Mouse (Mus musculus): ENCODE results near the gene Celsr2. TPM values are rescaled to one million over a fixed set of nuclear protein-coding genes. Genes with fewer than 3 reads are reported as not detected.

The Celsr2 gene
- polyA plus RNA-seq (2014; fragmentation: Nextera tagmentation; extraction: Ambion mirVana) = 38.4 and 39.9 TPM in 2 replicates

DNA sequence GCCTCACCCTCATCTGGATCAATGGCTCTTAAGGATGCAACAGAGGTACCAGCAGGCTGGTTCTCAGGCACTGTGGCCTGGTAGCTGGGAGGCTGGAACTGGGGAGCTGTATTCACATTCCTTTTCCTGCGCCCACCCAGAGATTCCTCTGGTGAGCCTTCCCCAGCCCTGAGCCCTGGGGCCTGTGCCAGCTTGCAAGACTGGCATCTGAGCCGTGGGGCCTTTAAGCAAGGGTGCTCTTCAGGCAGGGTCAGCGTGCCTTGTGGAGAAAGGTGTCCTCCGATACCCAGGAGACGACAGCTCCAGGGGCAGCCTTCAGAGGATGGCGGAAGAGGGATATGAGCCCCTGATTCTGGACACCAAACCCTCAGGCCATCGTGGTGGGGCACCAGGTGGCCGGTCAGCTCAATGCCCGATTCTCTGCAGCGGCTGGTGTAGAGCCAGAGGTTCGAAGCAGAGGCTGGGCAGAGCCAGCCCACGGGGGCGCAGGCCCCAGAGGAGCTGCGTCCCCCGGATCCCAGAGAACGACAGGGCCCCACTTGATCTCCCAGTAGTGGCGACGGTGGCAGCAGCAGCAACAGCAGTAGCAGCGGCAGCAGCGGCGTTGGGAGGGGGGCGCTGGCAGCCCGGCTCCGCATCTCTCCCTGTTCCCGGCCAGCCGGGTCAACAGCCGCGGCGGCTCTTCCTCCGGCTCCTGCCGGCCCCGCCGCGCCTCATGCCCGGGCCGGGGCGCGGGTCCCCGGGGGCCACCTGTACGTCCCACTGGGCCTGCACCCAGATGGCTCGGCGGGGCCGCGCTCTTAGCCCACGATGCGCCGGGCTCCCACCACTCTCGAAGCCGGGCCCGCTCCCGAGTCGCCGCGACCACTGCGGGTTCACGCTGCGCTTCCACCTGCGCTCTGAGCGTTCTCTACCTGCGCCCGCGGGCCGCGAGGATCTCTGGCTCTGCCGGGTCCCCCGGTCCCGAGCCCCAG, at the start of gene Celsr2:
TSS of gene Celsr2 (minus strand) at position 696 of the 974 bp plus-strand sequence.
- DNase-seq (ENCODE audit: low spot score) = peak; percentile 56
- Histone ChIP-seq H3K27me3 (replicated peaks; ENCODE audit: control insufficient read depth, insufficient read depth, low read length) (no peaks in the 10 kb centered on the region), H3K4me1 (ENCODE audit: control insufficient read depth, insufficient read depth, low read length) (peaks cover 29% of the 10 kb centered on the region), H3K9me3 (replicated peaks; ENCODE audit: control insufficient read depth, low read length) (peaks cover 7% of the 10 kb centered on the region), H3K4me2 (ENCODE audit: low read length) (peak within 1 kb of the TSS; percentile 86), H3K4me3 (ENCODE audit: low read depth, low read length) (peak within 1 kb of the TSS; percentile 95), H3K9ac (ENCODE audit: low read length) (peak within 1 kb of the TSS; percentile 98), H3K36me3 (ENCODE audit: control insufficient read depth, insufficient read depth, low read length) (peaks cover 29% of the 10 kb centered on the region), H3K27ac (ENCODE audit: low read depth, low read length) (peak within 1 kb of the TSS; percentile 94)
- peak; percentile 42 for ATAC-seq
- 3% methylated on average over 61 of the region's 67 CpGs for WGBS

DNA sequence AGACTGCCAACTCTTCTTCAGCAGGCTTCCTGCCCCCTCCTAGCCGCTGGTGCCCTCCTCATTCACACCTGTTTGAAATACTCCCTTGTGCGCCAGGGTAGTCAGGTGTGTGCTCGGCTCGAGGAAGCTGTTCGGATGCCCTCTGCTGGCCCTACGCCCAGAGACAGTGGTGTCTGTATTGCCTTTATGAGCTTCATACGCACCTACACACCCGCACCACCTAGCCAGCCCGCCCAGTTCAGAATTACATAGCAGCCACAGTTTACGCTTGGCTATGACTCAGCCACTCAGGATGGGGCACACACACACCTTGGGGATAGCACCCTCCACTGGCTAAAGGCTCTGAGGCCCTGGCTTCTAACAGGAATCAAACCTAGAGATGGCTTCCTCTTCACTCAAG, 43.5 kb upstream of the Celsr2 start:
- ATAC-seq = no peak
- 48% methylated on average over 10 of the region's 10 CpGs for WGBS

DNA sequence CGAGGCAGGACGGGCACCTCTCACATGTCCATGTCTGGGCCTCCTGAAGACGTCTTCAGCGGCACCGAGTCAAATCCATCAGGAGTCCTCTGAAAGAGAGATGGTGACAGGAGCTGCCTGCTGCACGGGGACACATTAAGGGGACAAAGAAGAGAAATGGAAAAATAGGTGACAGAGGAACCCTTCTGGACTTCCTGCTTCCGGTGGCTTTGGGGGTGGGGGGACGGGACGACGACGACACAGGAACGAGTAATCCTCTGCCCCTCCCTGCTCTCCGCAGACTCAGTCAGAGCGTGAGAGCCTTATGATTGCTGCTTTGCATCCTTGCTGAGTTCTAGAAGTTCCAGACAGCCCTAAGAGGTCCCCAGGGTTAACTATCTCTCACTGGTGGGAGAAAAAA, 43.0 kb upstream of the Celsr2 start:
- WGBS = 59% methylated on average over 14 of the region's 14 CpGs
- Histone ChIP-seq H3K9ac (ENCODE audit: low read length) (no peak overlapping the region), H3K4me2 (ENCODE audit: low read length) (no peak overlapping the region), H3K4me1 (ENCODE audit: control insufficient read depth, insufficient read depth, low read length) (no peaks in the 10 kb centered on the region), H3K4me3 (ENCODE audit: low read depth, low read length) (no peak overlapping the region), H3K36me3 (ENCODE audit: control insufficient read depth, insufficient read depth, low read length) (no peaks in the 10 kb centered on the region), H3K27me3 (replicated peaks; ENCODE audit: control insufficient read depth, insufficient read depth, low read length) (no peaks in the 10 kb centered on the region), H3K27ac (ENCODE audit: low read depth, low read length) (no peak overlapping the region), H3K9me3 (replicated peaks; ENCODE audit: control insufficient read depth, low read length) (no peaks in the 10 kb centered on the region)
- DNase-seq (ENCODE audit: low spot score) (no peak), ATAC-seq (no peak)

More for the DNA sequence above, 43.5 kb upstream of the Celsr2 start:
- Histone ChIP-seq H3K27ac (ENCODE audit: low read depth, low read length) (no peak overlapping the region), H3K4me3 (ENCODE audit: low read depth, low read length) (no peak overlapping the region), H3K4me2 (ENCODE audit: low read length) (no peak overlapping the region), H3K4me1 (ENCODE audit: control insufficient read depth, insufficient read depth, low read length) (no peaks in the 10 kb centered on the region), H3K27me3 (replicated peaks; ENCODE audit: control insufficient read depth, insufficient read depth, low read length) (no peaks in the 10 kb centered on the region), H3K9me3 (replicated peaks; ENCODE audit: control insufficient read depth, low read length) (no peaks in the 10 kb centered on the region), H3K36me3 (ENCODE audit: control insufficient read depth, insufficient read depth, low read length) (no peaks in the 10 kb centered on the region), H3K9ac (ENCODE audit: low read length) (no peak overlapping the region)
- DNase-seq (ENCODE audit: low spot score) = no peak

DNA sequence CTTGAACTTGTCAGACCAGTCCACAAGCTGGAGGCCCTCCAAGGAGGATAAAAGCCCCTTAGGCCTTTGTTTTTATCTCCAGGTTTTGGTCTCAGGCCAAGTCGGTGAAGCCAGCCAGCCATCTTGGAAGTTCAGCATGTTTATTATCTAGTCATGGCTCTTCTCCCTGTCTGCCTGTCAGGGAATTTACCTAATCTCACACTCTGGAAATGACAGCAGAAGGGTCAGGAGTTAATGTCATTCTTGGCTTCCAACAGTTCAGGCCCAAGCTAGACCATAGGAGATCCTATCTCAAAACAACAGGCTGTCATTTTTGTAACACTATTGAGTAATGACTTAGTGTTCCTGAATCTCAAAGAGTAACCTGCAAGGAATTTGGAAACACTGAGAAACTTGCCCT, 38.8 kb upstream of the Celsr2 start:
- no peaks in the 10 kb centered on the region for H3K4me1 ChIP-seq (ENCODE audit: control insufficient read depth, insufficient read depth, low read length)
- DNase-seq (ENCODE audit: low spot score) (no peak), ATAC-seq (no peak)
- WGBS = 74% methylated on average over 1 of the region's 1 CpGs
- H3K9ac ChIP-seq (ENCODE audit: low read length) = no peak overlapping the region
- no peaks in the 10 kb centered on the region for H3K27me3 ChIP-seq (replicated peaks; ENCODE audit: control insufficient read depth, insufficient read depth, low read length)
- no peak overlapping the region for H3K4me2 ChIP-seq (ENCODE audit: low read length)
- H3K4me3 ChIP-seq (ENCODE audit: low read depth, low read length) = no peak overlapping the region
- H3K27ac ChIP-seq (ENCODE audit: low read depth, low read length) = no peak overlapping the region
- no peaks in the 10 kb centered on the region for H3K36me3 ChIP-seq (ENCODE audit: control insufficient read depth, insufficient read depth, low read length)
- H3K9me3 ChIP-seq (replicated peaks; ENCODE audit: control insufficient read depth, low read length) = no peaks in the 10 kb centered on the region

DNA sequence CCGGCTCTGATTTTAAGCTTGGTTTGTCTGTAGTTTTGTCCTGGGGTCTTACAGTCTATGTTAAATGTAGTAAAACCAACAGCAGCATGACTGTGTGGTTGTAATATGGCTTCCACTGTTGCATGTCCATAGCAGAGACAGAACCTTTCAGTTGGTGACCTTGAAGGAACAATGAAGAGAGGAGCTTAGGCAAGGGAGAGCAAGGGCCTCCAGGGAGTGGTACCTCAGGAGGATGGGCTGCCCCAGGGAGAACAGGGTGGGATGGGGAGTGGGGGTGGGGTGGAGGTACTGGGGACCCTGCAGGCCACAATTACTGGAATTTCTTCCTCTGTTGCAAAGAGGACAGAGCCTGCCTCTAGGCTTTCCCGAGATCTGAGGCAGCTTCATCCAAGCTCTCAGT, 36.6 kb upstream of the Celsr2 start:
- H3K9me3 ChIP-seq (replicated peaks; ENCODE audit: control insufficient read depth, low read length) = no peaks in the 10 kb centered on the region
- H3K4me1 ChIP-seq (ENCODE audit: control insufficient read depth, insufficient read depth, low read length) = no peaks in the 10 kb centered on the region
- H3K4me2 ChIP-seq (ENCODE audit: low read length) = no peak overlapping the region
- no peak overlapping the region for H3K27ac ChIP-seq (ENCODE audit: low read depth, low read length)
- DNase-seq (ENCODE audit: low spot score) (no peak), ATAC-seq (no peak)
- no peaks in the 10 kb centered on the region for H3K27me3 ChIP-seq (replicated peaks; ENCODE audit: control insufficient read depth, insufficient read depth, low read length)
- H3K9ac ChIP-seq (ENCODE audit: low read length) = no peak overlapping the region
- H3K4me3 ChIP-seq (ENCODE audit: low read depth, low read length) = no peak overlapping the region
- 94% methylated on average over 2 of the region's 2 CpGs for WGBS
- no peaks in the 10 kb centered on the region for H3K36me3 ChIP-seq (ENCODE audit: control insufficient read depth, insufficient read depth, low read length)

DNA sequence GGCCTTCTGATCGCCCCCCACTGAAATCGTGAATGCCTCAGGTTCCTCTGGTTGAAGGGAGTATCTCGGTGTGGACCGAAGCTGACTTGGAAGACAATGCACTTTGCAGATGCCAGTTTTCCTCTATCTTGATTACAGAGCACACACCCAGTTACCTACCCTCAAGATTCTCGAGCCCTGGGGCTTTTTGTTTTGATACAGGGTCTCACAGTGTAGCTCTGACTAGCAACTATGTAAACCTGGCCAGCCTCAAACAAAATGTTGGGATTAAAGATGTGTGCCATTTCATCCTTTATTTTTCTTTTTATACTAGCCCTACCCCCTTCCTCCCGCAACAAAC, 30.0 kb upstream of the Celsr2 start:
- Histone ChIP-seq H3K36me3 (ENCODE audit: control insufficient read depth, insufficient read depth, low read length) (peaks cover 12% of the 10 kb centered on the region; the same call in 1 of the 2 replicates), H3K9ac (ENCODE audit: low read length) (peak overlapping the region; percentile 94), H3K27me3 (replicated peaks; ENCODE audit: control insufficient read depth, insufficient read depth, low read length) (no peaks in the 10 kb centered on the region), H3K27ac (ENCODE audit: low read depth, low read length) (peak overlapping the region; percentile 91), H3K9me3 (replicated peaks; ENCODE audit: control insufficient read depth, low read length) (no peaks in the 10 kb centered on the region), H3K4me2 (ENCODE audit: low read length) (peak overlapping the region; percentile 86), H3K4me1 (ENCODE audit: control insufficient read depth, insufficient read depth, low read length) (peaks cover 22% of the 10 kb centered on the region; the same call in 1 of the 2 replicates), H3K4me3 (ENCODE audit: low read depth, low read length) (peak overlapping the region; percentile 71)
- no peak; the same call in 1 of the 2 replicates for ATAC-seq
- 10% methylated on average over 6 of the region's 6 CpGs for WGBS
- DNase-seq (ENCODE audit: low spot score) = no peak

DNA sequence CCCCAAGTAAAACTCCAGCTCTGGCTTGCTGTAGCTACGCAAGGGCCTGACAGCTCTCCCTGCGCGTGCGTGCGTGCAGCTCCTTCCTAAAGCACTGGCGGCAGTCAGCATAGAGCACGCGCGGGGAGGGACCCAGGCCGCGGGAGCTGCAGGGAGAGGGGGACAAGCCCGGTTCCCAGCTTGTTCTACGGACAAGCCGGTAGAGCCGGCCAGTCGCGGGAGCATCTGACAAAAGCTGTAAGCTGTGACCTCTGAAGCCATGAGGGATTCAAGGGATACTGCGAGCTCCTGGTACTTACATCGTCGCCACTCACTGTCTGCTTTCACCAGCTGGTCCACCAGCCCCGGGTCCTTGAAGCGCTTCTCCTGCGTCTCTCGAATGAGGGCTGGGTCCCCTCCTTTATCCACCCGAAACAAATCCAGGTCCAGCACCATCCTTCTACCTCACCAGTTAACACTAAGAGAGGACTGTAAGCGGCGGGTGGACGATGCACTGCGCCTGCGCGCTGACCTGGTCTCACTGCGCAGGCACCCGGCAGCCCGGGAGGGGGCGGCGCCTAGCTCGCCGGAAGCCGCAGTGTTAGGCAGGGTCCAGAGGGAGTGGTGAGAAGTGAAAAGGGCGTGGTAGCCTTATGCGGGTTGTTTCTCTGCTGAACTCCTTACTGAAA, 29.5 kb upstream of the Celsr2 start, which contains the start of gene Sars:
TSS of gene Sars (minus strand) at position 512 of the 668 bp plus-strand sequence.
- under 1% methylated on average over 41 of the region's 41 CpGs for WGBS
- H3K4me3 ChIP-seq (ENCODE audit: low read depth, low read length) = peak within 1 kb of the TSS; percentile 71
- H3K4me1 ChIP-seq (ENCODE audit: control insufficient read depth, insufficient read depth, low read length) = peaks cover 22% of the 10 kb centered on the region; the same call in 1 of the 2 replicates

DNA sequence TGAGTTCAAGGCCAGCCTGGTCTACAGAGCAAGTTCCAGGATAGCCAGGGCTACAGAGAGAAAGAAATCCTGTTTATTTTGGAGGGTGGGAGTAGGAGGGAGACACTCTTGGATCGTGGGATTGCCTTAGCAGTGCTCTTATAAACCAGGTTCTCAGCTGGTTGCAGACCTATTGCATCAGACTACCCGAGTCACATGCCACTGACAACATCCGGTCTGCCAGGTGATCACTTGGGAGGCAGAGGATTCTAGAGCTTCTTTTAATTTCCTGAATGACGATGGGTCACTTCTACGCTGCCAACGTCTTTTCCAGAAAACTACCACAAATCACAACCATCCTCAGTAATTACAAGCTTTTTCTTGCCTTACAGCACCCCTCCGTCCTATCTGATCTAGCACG, 28.7 kb upstream of the Celsr2 start:
- no peaks in the 10 kb centered on the region for H3K27me3 ChIP-seq (replicated peaks; ENCODE audit: control insufficient read depth, insufficient read depth, low read length)
- DNase-seq (ENCODE audit: low spot score) = no peak
- H3K4me2 ChIP-seq (ENCODE audit: low read length) = peak overlapping the region; percentile 86
- peak overlapping the region; percentile 94 for H3K9ac ChIP-seq (ENCODE audit: low read length)
- WGBS = 26% methylated on average over 8 of the region's 8 CpGs
- no peaks in the 10 kb centered on the region for H3K9me3 ChIP-seq (replicated peaks; ENCODE audit: control insufficient read depth, low read length)
- no peak overlapping the region for H3K27ac ChIP-seq (ENCODE audit: low read depth, low read length)
- H3K4me3 ChIP-seq (ENCODE audit: low read depth, low read length) = peak overlapping the region; percentile 71
- peaks cover 22% of the 10 kb centered on the region; the same call in 1 of the 2 replicates for H3K4me1 ChIP-seq (ENCODE audit: control insufficient read depth, insufficient read depth, low read length)
- ATAC-seq = no peak
- peaks cover 12% of the 10 kb centered on the region; the same call in 1 of the 2 replicates for H3K36me3 ChIP-seq (ENCODE audit: control insufficient read depth, insufficient read depth, low read length)

More for the DNA sequence above, 29.5 kb upstream of the Celsr2 start, which contains the start of gene Sars:
- peak within 1 kb of the TSS; percentile 86 for H3K4me2 ChIP-seq (ENCODE audit: low read length)
- DNase-seq (ENCODE audit: low spot score) (peak; percentile 93), ATAC-seq (peak; percentile 98)
- no peaks in the 10 kb centered on the region for H3K27me3 ChIP-seq (replicated peaks; ENCODE audit: control insufficient read depth, insufficient read depth, low read length)
- peaks cover 12% of the 10 kb centered on the region; the same call in 1 of the 2 replicates for H3K36me3 ChIP-seq (ENCODE audit: control insufficient read depth, insufficient read depth, low read length)
- peak within 1 kb of the TSS; percentile 94 for H3K9ac ChIP-seq (ENCODE audit: low read length)
- H3K27ac ChIP-seq (ENCODE audit: low read depth, low read length) = peak within 1 kb of the TSS; percentile 91
- H3K9me3 ChIP-seq (replicated peaks; ENCODE audit: control insufficient read depth, low read length) = no peaks in the 10 kb centered on the region

Data from forebrain, embryonic 14.5 days (tissue).